Mouse (Mus musculus) limb, embryonic 12.5 days (tissue): ENCODE results near the gene Epn1. TPM values are rescaled to one million over a fixed set of nuclear protein-coding genes. Genes with fewer than 3 reads are reported as not detected.

Source experiments
- ATAC-seq: fragments of 200-750 bp; cut with Nextera tagmentation; 2 replicates; pipeline ENCODE4 v1.8.0; 2017; ENCODE audit warnings: low read depth, moderate TSS enrichment; ENCODE audit not compliant: insufficient number of reproducible peaks, insufficient read depth, low FRiP score, low TSS enrichment
- H3K27ac ChIP-seq: fragments of 300-500 bp; sonication (generic); 2 replicates; pipeline ENCODE4 v1.5.1; 2016; ENCODE audit warnings: mild to moderate bottlenecking, moderate library complexity
- H3K27me3 ChIP-seq: fragments of 300-500 bp; sonication (generic); 2 replicates; pipeline ENCODE4 v1.6.1; 2016; ENCODE audit warnings: mild to moderate bottlenecking, moderate library complexity
- H3K36me3 ChIP-seq: fragments of 300-500 bp; sonication (generic); 2 replicates; pipeline ENCODE4 v1.6.1; 2016; ENCODE audit warnings: mild to moderate bottlenecking, moderate library complexity
- H3K4me1 ChIP-seq: fragments of 300-500 bp; sonication (generic); replicated peaks from 2 replicates; pipeline ENCODE4 v1.6.1; 2016
- H3K4me2 ChIP-seq: fragments of 300-500 bp; sonication (generic); 2 replicates; pipeline ENCODE4 v1.6.1; 2016; ENCODE audit warnings: mild to moderate bottlenecking, moderate library complexity
- H3K4me3 ChIP-seq: fragments of 300-500 bp; sonication (generic); replicated peaks from 2 replicates; pipeline ENCODE4 v1.5.1; 2016; ENCODE audit warnings: mild to moderate bottlenecking
- H3K9ac ChIP-seq: fragments of 300-500 bp; sonication (generic); replicated peaks from 2 replicates; pipeline ENCODE4 v1.6.1; 2016; ENCODE audit warnings: mild to moderate bottlenecking, moderate library complexity
- H3K9me3 ChIP-seq: fragments of 300-500 bp; sonication (generic); 2 replicates; pipeline ENCODE4 v1.6.1; 2016; ENCODE audit warnings: mild to moderate bottlenecking, moderate library complexity
- WGBS: fragments of 180-500 bp; shearing (Covaris S2); methylation state at CpG from one replicate; pipeline ENCODE4 v1.1.7; 2016; 5-methylcytosine and 5-hydroxymethylcytosine counted together
- polyA plus RNA-seq: library from polyadenylated mRNA; unstranded; fragments of >200 nt; fragmentation: Nextera tagmentation; extraction: Ambion mirVana; gene quantifications from 2 replicates; pipeline ENCODE4 v1.2.1, GENCODE M21; 2016

Gene Epn1
- polyA plus RNA-seq, 1 experiment from 2014 or later: 62.8 TPM

- Histone ChIP-seq H3K4me2 (no peak overlapping the region), H3K9ac (no peak overlapping the region), H3K36me3 (no peaks in the 10 kb centered on the region), H3K4me3 (no peak overlapping the region), H3K27ac (no peak overlapping the region), H3K27me3 (peaks cover 55% of the 10 kb centered on the region), H3K9me3 (no peaks in the 10 kb centered on the region), H3K4me1 (peaks cover 40% of the 10 kb centered on the region)
- ATAC-seq: no peak
- WGBS: 93% methylated on average over 1 of the region's 1 CpGs
These were observed 21.4 kb upstream of the Epn1 start for GRCm38 (mm10) chr7:5058631-5059030.

DNA sequence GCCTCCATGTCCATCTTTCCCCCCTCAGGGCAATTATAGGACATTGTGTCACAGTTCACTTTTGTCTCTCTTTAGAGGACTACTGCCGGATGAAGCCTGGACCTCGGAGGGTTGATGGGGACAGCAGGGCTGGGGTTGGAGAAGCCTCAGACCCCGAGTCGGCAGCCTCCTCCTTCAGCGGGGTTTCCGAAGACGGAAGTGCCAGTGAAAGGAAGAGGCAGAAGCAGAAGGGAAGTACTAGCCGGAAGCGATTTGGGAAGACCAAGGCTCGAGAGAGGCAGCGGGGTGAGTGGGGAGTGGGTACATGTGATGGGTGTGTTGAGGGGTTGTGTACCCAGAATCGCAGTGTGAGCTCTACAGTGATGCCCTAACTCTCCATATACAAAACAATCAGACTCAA is 20.6 kb upstream of the Epn1 start:
- ATAC-seq: no peak
- Histone ChIP-seq H3K27ac (no peak overlapping the region), H3K9ac (no peak overlapping the region), H3K27me3 (peaks cover 47% of the 10 kb centered on the region), H3K9me3 (no peaks in the 10 kb centered on the region), H3K36me3 (no peaks in the 10 kb centered on the region), H3K4me1 (peaks cover 40% of the 10 kb centered on the region), H3K4me3 (peak overlapping the region; percentile 69; the same call in 1 of the 2 replicates), H3K4me2 (no peak overlapping the region)
- WGBS: 95% methylated on average over 12 of the region's 12 CpGs

DNA sequence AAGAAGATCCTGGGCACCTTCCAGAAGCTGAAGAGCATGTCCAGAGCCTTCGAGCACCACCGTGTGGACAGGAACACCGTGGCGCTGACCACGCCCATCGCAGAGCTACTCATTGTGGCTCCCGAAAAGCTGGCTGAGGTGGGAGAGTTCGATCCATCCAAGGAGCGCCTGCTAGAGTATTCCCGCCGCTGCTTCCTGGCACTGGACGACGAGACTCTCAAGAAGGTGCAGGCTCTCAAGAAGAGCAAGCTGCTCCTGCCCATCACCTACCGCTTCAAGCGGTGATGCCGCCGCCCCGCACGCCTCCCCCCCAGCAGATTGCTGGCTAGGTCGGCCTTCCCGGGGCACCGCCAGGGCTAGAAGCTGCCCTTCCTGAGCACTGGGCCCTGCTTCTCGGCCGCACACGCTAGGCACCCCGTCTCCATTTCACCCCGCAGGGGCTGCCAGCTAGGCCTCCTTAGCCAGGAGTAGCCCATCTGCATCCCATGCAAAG is 19.8 kb upstream of the Epn1 start:
- no peaks in the 10 kb centered on the region for H3K9me3 ChIP-seq
- H3K9ac ChIP-seq: peak overlapping the region; percentile 89
- H3K4me1 ChIP-seq: peaks cover 43% of the 10 kb centered on the region
- H3K4me2 ChIP-seq: peak overlapping the region; percentile 86
- H3K27ac ChIP-seq: peak overlapping the region; percentile 99
- peaks cover 39% of the 10 kb centered on the region for H3K27me3 ChIP-seq
- peak; percentile 6; the same call in 1 of the 2 replicates for ATAC-seq
- H3K4me3 ChIP-seq: peak overlapping the region; percentile 69
- no peaks in the 10 kb centered on the region; the same call in 1 of the 2 replicates for H3K36me3 ChIP-seq
- WGBS: 4% methylated on average over 27 of the region's 27 CpGs

- peaks cover 5% of the 10 kb centered on the region for H3K36me3 ChIP-seq
- H3K27ac ChIP-seq: peak overlapping the region; percentile 99
- peak overlapping the region; percentile 69 for H3K4me3 ChIP-seq
- ATAC-seq: peak; percentile 87
- under 1% methylated on average over 54 of the region's 60 CpGs for WGBS
- peak overlapping the region; percentile 89 for H3K9ac ChIP-seq
- no peaks in the 10 kb centered on the region for H3K9me3 ChIP-seq
- peak overlapping the region; percentile 86 for H3K4me2 ChIP-seq
- peaks cover 30% of the 10 kb centered on the region for H3K27me3 ChIP-seq
- H3K4me1 ChIP-seq: peaks cover 42% of the 10 kb centered on the region
These were observed 18.9 kb upstream of the Epn1 start for GRCm38 (mm10) chr7:5060944-5061773.

GRCm38 (mm10) chr7:5061774-5062359 is 18.2 kb upstream of the Epn1 start, which contains the start of gene U2af2:
Gene U2af2 (plus strand): TSS chr7:5062143.
- H3K4me1 ChIP-seq: peaks cover 39% of the 10 kb centered on the region
- peaks cover 12% of the 10 kb centered on the region for H3K36me3 ChIP-seq
- H3K27ac ChIP-seq: peak within 1 kb of the TSS; percentile 99
- ATAC-seq: peak; percentile 74
- H3K9ac ChIP-seq: peak within 1 kb of the TSS; percentile 89
- peak within 1 kb of the TSS; percentile 69 for H3K4me3 ChIP-seq
- no peaks in the 10 kb centered on the region for H3K9me3 ChIP-seq
- H3K27me3 ChIP-seq: peaks cover 23% of the 10 kb centered on the region
- H3K4me2 ChIP-seq: peak within 1 kb of the TSS; percentile 86
- under 1% methylated on average over 54 of the region's 65 CpGs for WGBS

- peak; percentile 27 for ATAC-seq
- peaks cover 18% of the 10 kb centered on the region for H3K36me3 ChIP-seq
- under 1% methylated on average over 49 of the region's 51 CpGs for WGBS
- peak overlapping the region; percentile 89 for H3K9ac ChIP-seq
- H3K27ac ChIP-seq: peak overlapping the region; percentile 99
- no peaks in the 10 kb centered on the region for H3K9me3 ChIP-seq
- peak overlapping the region; percentile 69 for H3K4me3 ChIP-seq
- H3K4me2 ChIP-seq: peak overlapping the region; percentile 86
- peaks cover 35% of the 10 kb centered on the region for H3K4me1 ChIP-seq
- peaks cover 17% of the 10 kb centered on the region for H3K27me3 ChIP-seq
These were observed 17.6 kb upstream of the Epn1 start for GRCm38 (mm10) chr7:5062360-5063001.

DNA sequence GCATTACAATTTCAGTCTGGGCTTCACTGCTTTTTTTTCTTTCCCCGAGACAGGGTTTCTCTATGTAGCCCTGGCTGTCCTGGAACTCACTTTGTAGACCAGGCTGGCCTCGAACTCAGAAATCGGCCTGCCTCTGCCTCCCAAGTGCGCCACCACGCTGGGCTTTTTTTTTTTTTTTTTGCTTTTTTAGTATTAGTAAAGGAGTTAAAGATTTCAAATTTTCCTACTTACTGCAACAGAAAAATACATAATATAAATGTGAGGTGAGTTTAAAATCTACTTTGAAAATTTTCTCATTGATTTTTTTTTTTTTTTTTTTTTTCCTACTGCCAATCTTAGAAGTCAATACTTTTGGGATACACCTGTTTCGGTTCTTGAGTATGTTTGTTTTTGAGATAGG is 15.1 kb upstream of the Epn1 start:
- no peak for ATAC-seq
- H3K4me1 ChIP-seq: peaks cover 24% of the 10 kb centered on the region
- H3K27me3 ChIP-seq: no peaks in the 10 kb centered on the region
- no peak overlapping the region for H3K27ac ChIP-seq
- no peak overlapping the region for H3K4me2 ChIP-seq
- H3K4me3 ChIP-seq: no peak overlapping the region
- H3K9ac ChIP-seq: no peak overlapping the region
- H3K36me3 ChIP-seq: peaks cover 42% of the 10 kb centered on the region
- WGBS: 86% methylated on average over 6 of the region's 6 CpGs
- no peaks in the 10 kb centered on the region for H3K9me3 ChIP-seq

- WGBS: 84% methylated on average over 1 of the region's 1 CpGs
- peaks cover 98% of the 10 kb centered on the region for H3K36me3 ChIP-seq
These were observed 6.4 kb upstream of the Epn1 start for GRCm38 (mm10) chr7:5073586-5073985.

DNA sequence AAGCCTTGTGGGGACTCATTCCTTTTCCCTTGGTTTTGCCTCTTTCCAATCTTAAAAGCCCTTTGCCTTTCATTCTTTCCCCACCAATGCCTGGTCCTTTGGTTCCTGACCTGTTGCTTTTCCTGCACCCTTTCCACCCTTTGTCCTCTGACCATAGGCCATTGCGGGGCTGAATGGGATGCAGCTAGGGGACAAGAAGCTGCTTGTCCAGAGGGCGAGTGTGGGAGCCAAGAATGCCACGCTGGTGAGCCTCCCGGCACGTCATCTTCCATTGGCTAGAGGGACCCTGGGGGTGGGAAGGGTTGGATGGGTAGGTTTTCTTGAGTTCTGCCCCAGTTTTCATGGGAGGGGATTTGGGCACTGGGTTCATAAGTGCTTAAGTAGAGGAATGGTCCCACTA is 5.1 kb upstream of the Epn1 start:
- no peak for ATAC-seq
- Histone ChIP-seq H3K27ac (no peak overlapping the region), H3K9me3 (no peaks in the 10 kb centered on the region), H3K36me3 (peaks cover 91% of the 10 kb centered on the region), H3K4me2 (no peak overlapping the region), H3K9ac (no peak overlapping the region), H3K4me3 (no peak overlapping the region), H3K4me1 (no peaks in the 10 kb centered on the region), H3K27me3 (no peaks in the 10 kb centered on the region)
- 95% methylated on average over 5 of the region's 5 CpGs for WGBS

More at GRCm38 (mm10) chr7:5073586-5073985, 6.4 kb upstream of the Epn1 start:
- Histone ChIP-seq H3K4me2 (no peak overlapping the region), H3K9ac (no peak overlapping the region; the same call in 1 of the 2 replicates), H3K4me1 (no peaks in the 10 kb centered on the region), H3K4me3 (no peak overlapping the region), H3K9me3 (no peaks in the 10 kb centered on the region), H3K27ac (no peak overlapping the region), H3K27me3 (no peaks in the 10 kb centered on the region)
- no peak for ATAC-seq

GRCm38 (mm10) chr7:5076931-5077330 is 3.1 kb upstream of the Epn1 start:
- Histone ChIP-seq H3K36me3 (peaks cover 72% of the 10 kb centered on the region), H3K27ac (no peak overlapping the region)
- 88% methylated on average over 2 of the region's 2 CpGs for WGBS

More at GRCm38 (mm10) chr7:5076931-5077330, 3.1 kb upstream of the Epn1 start:
- no peak for ATAC-seq
- H3K4me1 ChIP-seq: peaks cover 12% of the 10 kb centered on the region
- no peaks in the 10 kb centered on the region for H3K9me3 ChIP-seq
- no peak overlapping the region for H3K4me2 ChIP-seq
- H3K9ac ChIP-seq: no peak overlapping the region
- H3K27me3 ChIP-seq: no peaks in the 10 kb centered on the region
- H3K4me3 ChIP-seq: no peak overlapping the region
